Mouse (Mus musculus): ENCODE measurements around the gene Sash1. TPM values are rescaled to one million over a fixed set of nuclear protein-coding genes. Genes with fewer than 3 reads are reported as not detected.
A peak's percentile ranks its signal among the peaks of the same experiment; 100 is the strongest.

Gene Sash1
- polyA plus RNA-seq, 1 experiment from 2014 or later, result 3.9 TPM

- Histone ChIP-seq H3K27ac (peak overlapping the region; percentile 12; the same call in 1 of the 2 replicates), H3K36me3 (no peaks in the 10 kb centered on the region; the same call in 1 of the 2 replicates), H3K4me3 (no peak overlapping the region), H3K9me3 (no peaks in the 10 kb centered on the region), H3K27me3 (ENCODE audit: insufficient read depth, poor library complexity, severe bottlenecking) (no peaks in the 10 kb centered on the region), H3K4me1 (replicated peaks) (peaks cover 24% of the 10 kb centered on the region)
- DNase-seq (ENCODE audit: low spot score), result no peak
- 58% methylated on average over 10 of the region's 10 CpGs for WGBS
Measured at GRCm38 (mm10) chr10:8826303-8826702, 59.6 kb downstream of the Sash1 start.

DNA sequence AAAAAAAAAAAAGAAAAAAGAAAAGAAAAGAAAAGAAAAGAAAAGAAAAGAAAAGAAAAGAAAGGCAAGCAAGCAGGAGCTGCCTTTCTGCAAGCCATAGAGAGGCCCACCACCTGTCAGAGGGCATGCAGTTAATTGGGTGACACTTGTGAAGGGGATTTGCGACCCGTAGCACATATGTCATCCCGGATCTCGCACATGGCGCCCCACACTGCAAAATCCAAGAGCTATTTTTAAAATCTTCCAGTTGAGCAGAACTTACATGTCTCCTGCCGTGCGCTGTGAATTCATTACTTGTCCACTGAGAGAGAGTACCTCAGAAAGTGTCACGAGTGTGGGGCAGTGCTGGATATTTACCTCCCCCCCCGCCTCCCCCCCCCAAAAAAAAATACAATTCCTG, 60.0 kb downstream of the Sash1 start:
- Histone ChIP-seq H3K27me3 (ENCODE audit: insufficient read depth, poor library complexity, severe bottlenecking) (no peaks in the 10 kb centered on the region), H3K4me3 (no peak overlapping the region), H3K36me3 (no peaks in the 10 kb centered on the region; the same call in 1 of the 2 replicates), H3K4me1 (replicated peaks) (peaks cover 24% of the 10 kb centered on the region), H3K9me3 (no peaks in the 10 kb centered on the region), H3K27ac (no peak overlapping the region)
- no peak for DNase-seq (ENCODE audit: low spot score)
- 74% methylated on average over 9 of the region's 9 CpGs for WGBS

GRCm38 (mm10) chr10:8818066-8818465, 67.8 kb downstream of the Sash1 start:
- Histone ChIP-seq H3K4me1 (replicated peaks) (peaks cover 13% of the 10 kb centered on the region), H3K27me3 (ENCODE audit: insufficient read depth, poor library complexity, severe bottlenecking) (no peaks in the 10 kb centered on the region), H3K4me3 (no peak overlapping the region), H3K9me3 (no peaks in the 10 kb centered on the region), H3K27ac (no peak overlapping the region), H3K36me3 (peaks cover 3% of the 10 kb centered on the region; the same call in 1 of the 2 replicates)
- WGBS, result 92% methylated on average over 5 of the region's 5 CpGs
- DNase-seq (ENCODE audit: low spot score), result no peak

GRCm38 (mm10) chr10:8813984-8814578, 71.8 kb downstream of the Sash1 start:
- 60% methylated on average over 18 of the region's 18 CpGs for WGBS
- H3K27me3 ChIP-seq (ENCODE audit: insufficient read depth, poor library complexity, severe bottlenecking), result no peaks in the 10 kb centered on the region
- 0 out of 2 replicates have a peak, but pooled peaks cover 7% of the 10 kb centered on the region for H3K4me1 ChIP-seq (replicated peaks)
- no peak overlapping the region for H3K27ac ChIP-seq
- DNase-seq (ENCODE audit: low spot score), result peak; percentile 33
- no peaks in the 10 kb centered on the region for H3K9me3 ChIP-seq
- no peak overlapping the region for H3K4me3 ChIP-seq
- H3K36me3 ChIP-seq, result peaks cover 20% of the 10 kb centered on the region; the same call in 1 of the 2 replicates

GRCm38 (mm10) chr10:8813259-8813658, 72.6 kb downstream of the Sash1 start:
- Histone ChIP-seq H3K36me3 (peaks cover 26% of the 10 kb centered on the region; the same call in 1 of the 2 replicates), H3K4me1 (replicated peaks) (0 out of 2 replicates have a peak, but pooled peaks cover 7% of the 10 kb centered on the region), H3K4me3 (no peak overlapping the region), H3K27me3 (ENCODE audit: insufficient read depth, poor library complexity, severe bottlenecking) (no peaks in the 10 kb centered on the region), H3K9me3 (no peaks in the 10 kb centered on the region), H3K27ac (no peak overlapping the region)
- no peak for DNase-seq (ENCODE audit: low spot score)
- 90% methylated on average over 14 of the region's 14 CpGs for WGBS

- 0 out of 2 replicates have a peak, but pooled peaks cover 7% of the 10 kb centered on the region for H3K4me1 ChIP-seq (replicated peaks)
- 80% methylated on average over 8 of the region's 8 CpGs for WGBS
- DNase-seq (ENCODE audit: low spot score), result no peak
- no peaks in the 10 kb centered on the region for H3K9me3 ChIP-seq
- H3K4me3 ChIP-seq, result no peak overlapping the region
- H3K27me3 ChIP-seq (ENCODE audit: insufficient read depth, poor library complexity, severe bottlenecking), result no peaks in the 10 kb centered on the region
- no peak overlapping the region for H3K27ac ChIP-seq
- H3K36me3 ChIP-seq, result peaks cover 26% of the 10 kb centered on the region; the same call in 1 of the 2 replicates
Measured at GRCm38 (mm10) chr10:8812807-8813206, 73.1 kb downstream of the Sash1 start.

DNA sequence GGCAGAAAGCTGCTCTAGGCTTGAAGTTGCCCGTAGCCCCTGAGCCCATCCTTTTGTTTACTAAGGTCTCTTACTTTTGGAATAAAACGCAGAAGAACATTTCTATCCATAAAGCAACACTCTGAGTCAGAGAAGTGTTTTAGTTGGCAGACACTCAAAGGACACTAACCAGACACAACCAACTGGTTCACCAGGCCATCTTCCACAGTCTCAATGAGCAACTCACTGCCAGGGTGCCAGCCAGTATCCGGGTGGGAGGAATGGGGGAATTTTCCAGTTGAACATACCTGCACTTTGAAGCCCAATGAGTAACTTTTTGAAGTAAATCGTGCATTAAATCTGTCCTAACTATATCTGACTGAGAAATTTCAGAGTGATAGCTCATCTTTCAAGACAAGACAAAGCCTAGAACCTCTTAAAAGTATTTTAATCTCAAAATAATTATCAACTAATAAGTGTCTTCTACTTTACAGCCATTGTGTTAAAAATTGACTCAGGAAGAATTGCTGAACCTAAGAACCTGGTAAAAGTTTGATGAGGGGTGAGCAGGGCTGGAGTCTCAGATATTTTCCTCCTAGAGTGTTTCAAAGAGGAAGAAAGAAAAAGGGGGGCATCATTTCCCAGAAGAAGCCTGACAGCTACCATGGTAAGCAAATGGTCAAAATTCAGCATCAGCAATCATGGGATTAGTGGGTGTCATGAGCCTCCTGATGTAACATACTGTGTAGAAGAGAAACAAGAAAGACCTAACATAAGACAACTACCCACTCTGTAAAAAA, 74.4 kb downstream of the Sash1 start:
- Histone ChIP-seq H3K27ac (no peak overlapping the region), H3K4me1 (replicated peaks) (0 out of 2 replicates have a peak, but pooled peaks cover 7% of the 10 kb centered on the region), H3K36me3 (peaks cover 26% of the 10 kb centered on the region; the same call in 1 of the 2 replicates), H3K4me3 (no peak overlapping the region), H3K27me3 (ENCODE audit: insufficient read depth, poor library complexity, severe bottlenecking) (no peaks in the 10 kb centered on the region), H3K9me3 (no peaks in the 10 kb centered on the region)
- no peak for DNase-seq (ENCODE audit: low spot score)
- 93% methylated on average over 4 of the region's 4 CpGs for WGBS

DNA sequence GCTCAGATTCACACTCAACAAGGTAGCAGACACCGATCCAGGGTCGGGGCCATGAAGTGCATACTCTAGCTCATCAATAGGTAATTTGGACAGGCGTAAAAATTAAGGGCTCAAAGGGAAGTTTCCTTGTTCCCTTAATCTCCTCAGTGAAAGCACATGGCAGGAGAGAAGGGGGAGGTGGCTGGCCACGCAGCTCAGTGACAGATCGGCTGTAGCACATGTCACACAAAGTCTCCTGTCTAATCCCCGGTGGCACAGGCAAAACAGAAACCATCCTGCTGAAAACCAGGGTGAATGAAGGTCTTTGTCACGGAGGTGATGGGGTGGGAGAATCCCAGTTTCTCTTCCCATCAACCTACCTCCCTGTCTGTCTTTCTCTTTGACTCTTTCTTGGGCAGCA, 75.4 kb downstream of the Sash1 start:
- WGBS, result 71% methylated on average over 7 of the region's 7 CpGs
- no peak overlapping the region for H3K27ac ChIP-seq
- no peak overlapping the region for H3K4me3 ChIP-seq
- DNase-seq (ENCODE audit: low spot score), result no peak
- no peaks in the 10 kb centered on the region for H3K27me3 ChIP-seq (ENCODE audit: insufficient read depth, poor library complexity, severe bottlenecking)
- peaks cover 7% of the 10 kb centered on the region; the same call in 1 of the 2 replicates for H3K4me1 ChIP-seq (replicated peaks)
- no peaks in the 10 kb centered on the region for H3K9me3 ChIP-seq
- H3K36me3 ChIP-seq, result peaks cover 26% of the 10 kb centered on the region; the same call in 1 of the 2 replicates

DNA sequence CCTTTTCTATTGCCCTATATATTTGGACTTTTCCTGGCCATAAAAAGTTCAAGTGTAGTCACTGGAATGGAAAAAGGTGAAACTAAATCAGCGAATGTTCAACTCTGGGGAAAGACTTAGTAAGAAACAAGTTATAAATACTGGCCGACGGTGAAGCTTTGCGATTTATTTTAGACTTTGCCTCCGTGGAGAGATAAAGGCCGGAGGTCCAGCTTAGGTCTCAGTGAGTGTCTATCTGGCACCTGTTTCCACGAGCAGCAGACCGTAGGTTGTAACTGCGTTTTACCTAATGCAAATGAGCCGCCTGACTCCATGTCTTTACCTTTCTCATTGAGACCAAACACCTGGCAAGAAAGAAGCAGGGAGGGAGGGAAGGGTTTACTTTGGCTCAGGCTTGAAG, 77.5 kb downstream of the Sash1 start:
- peaks cover 26% of the 10 kb centered on the region; the same call in 1 of the 2 replicates for H3K36me3 ChIP-seq
- no peaks in the 10 kb centered on the region for H3K27me3 ChIP-seq (ENCODE audit: insufficient read depth, poor library complexity, severe bottlenecking)
- no peak overlapping the region for H3K27ac ChIP-seq
- no peaks in the 10 kb centered on the region for H3K9me3 ChIP-seq
- no peak for DNase-seq (ENCODE audit: low spot score)
- H3K4me3 ChIP-seq, result no peak overlapping the region
- 92% methylated on average over 10 of the region's 10 CpGs for WGBS
- peaks cover 19% of the 10 kb centered on the region for H3K4me1 ChIP-seq (replicated peaks)

DNA sequence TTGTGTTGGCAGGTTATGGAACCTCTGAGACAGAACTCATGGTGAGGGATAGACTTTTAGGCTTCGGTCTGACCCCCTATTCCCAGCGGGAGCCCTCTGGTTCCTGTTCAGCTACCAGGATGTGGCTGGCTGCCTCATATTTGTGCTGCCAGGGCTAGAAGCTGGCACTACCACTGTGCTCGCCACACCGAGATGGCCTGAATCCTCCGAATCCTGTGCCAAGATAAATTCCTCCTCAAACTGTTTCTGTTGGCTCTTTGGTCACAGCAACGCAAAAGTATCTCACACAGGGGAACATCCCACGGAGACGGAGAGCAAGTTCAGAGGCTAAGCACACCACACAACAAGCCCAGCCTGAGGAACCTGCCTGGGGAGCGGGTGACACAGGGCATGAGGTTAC, 78.3 kb downstream of the Sash1 start:
- Histone ChIP-seq H3K36me3 (peaks cover 18% of the 10 kb centered on the region; the same call in 1 of the 2 replicates), H3K27me3 (ENCODE audit: insufficient read depth, poor library complexity, severe bottlenecking) (no peaks in the 10 kb centered on the region), H3K4me1 (replicated peaks) (peaks cover 27% of the 10 kb centered on the region), H3K4me3 (no peak overlapping the region), H3K27ac (no peak overlapping the region), H3K9me3 (no peaks in the 10 kb centered on the region)
- 93% methylated on average over 9 of the region's 9 CpGs for WGBS
- DNase-seq (ENCODE audit: low spot score), result no peak

- 87% methylated on average over 3 of the region's 3 CpGs for WGBS
- DNase-seq (ENCODE audit: low spot score), result no peak
- H3K4me1 ChIP-seq (replicated peaks), result peaks cover 42% of the 10 kb centered on the region
- no peaks in the 10 kb centered on the region for H3K9me3 ChIP-seq
- H3K36me3 ChIP-seq, result peaks cover 9% of the 10 kb centered on the region; the same call in 1 of the 2 replicates
- no peaks in the 10 kb centered on the region for H3K27me3 ChIP-seq (ENCODE audit: insufficient read depth, poor library complexity, severe bottlenecking)
- H3K4me3 ChIP-seq, result no peak overlapping the region
- no peak overlapping the region for H3K27ac ChIP-seq
Measured at GRCm38 (mm10) chr10:8805402-8805801, 80.5 kb downstream of the Sash1 start.

- 35% methylated on average over 8 of the region's 8 CpGs for WGBS
- Histone ChIP-seq H3K9me3 (0 out of 2 replicates have a peak, but pooled peaks cover 3% of the 10 kb centered on the region), H3K4me1 (replicated peaks) (peaks cover 42% of the 10 kb centered on the region), H3K4me3 (no peak overlapping the region), H3K27me3 (ENCODE audit: insufficient read depth, poor library complexity, severe bottlenecking) (no peaks in the 10 kb centered on the region), H3K36me3 (peaks cover 18% of the 10 kb centered on the region), H3K27ac (peak overlapping the region; percentile 31; the same call in 1 of the 2 replicates)
- DNase-seq (ENCODE audit: low spot score), result peak; percentile 56
Measured at GRCm38 (mm10) chr10:8804292-8804691, 81.6 kb downstream of the Sash1 start.

All from hindbrain, embryonic 10.5 days (tissue).